Mouse (Mus musculus): Measurements from ENCODE around the gene Prdm13. TPM values are rescaled to one million over a fixed set of nuclear protein-coding genes. Genes with fewer than 3 reads are reported as not detected.

Gene Prdm13
- polyA plus RNA-seq, 1 experiment: 0.06 TPM

- TF ChIP-seq CTCF (IDR thresholded peaks at IDR 0.05; ENCODE audit: extremely low read depth, insufficient read length, insufficient replicate concordance, low read depth, low read length) (peak; percentile 65; the same call in 1 of the 2 replicates), POLR2A (IDR thresholded peaks at IDR 0.05; ENCODE audit: low read depth, low read length) (no peak)
- H3K27me3 ChIP-seq (ENCODE audit: control insufficient read depth, insufficient read depth, low read length): peaks cover under 1% of the 10 kb centered on the region
Observed at GRCm38 (mm10) chr4:21695638-21696254, 10.0 kb upstream of the Prdm13 start.

DNA sequence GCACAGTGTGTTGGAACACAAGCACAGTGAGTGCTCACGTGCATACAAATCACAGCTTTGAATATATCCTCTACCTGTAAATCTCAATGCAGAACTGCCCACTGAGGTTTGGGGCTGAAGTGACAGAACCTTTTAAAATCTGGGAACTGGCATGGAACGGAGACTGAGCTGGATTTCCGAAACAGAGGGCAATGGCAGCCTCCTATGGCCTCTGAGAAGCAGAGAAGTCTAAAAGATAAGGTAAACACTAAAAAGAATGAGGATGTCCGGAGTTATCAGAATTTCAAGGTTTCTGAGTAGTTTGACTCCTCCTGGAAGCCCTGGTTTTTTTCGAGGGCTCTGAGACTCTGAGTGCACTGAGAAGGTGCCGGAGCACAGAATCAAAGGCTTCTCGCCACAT lies 4.5 kb upstream of the Prdm13 start:
- no peak overlapping the region for H3K4me3 ChIP-seq (ENCODE audit: low read depth, low read length)
- H3K4me1 ChIP-seq (ENCODE audit: control insufficient read depth, insufficient read depth, insufficient read length, low read length): peaks cover 6% of the 10 kb centered on the region
- no peaks in the 10 kb centered on the region for H3K36me3 ChIP-seq (ENCODE audit: control insufficient read depth, insufficient read depth, low read length)
- WGBS: 12% methylated on average over 7 of the region's 7 CpGs
- TF ChIP-seq POLR2A (IDR thresholded peaks at IDR 0.05; ENCODE audit: low read depth, low read length) (no peak), CTCF (IDR thresholded peaks at IDR 0.05; ENCODE audit: extremely low read depth, insufficient read length, insufficient replicate concordance, low read depth, low read length) (no peak)
- H3K27ac ChIP-seq (ENCODE audit: insufficient read depth, low read depth, low read length): no peak overlapping the region
- H3K27me3 ChIP-seq (ENCODE audit: control insufficient read depth, insufficient read depth, low read length): peaks cover 49% of the 10 kb centered on the region

More at GRCm38 (mm10) chr4:21695638-21696254, 10.0 kb upstream of the Prdm13 start:
- 24% methylated on average over 7 of the region's 7 CpGs for WGBS
- H3K4me3 ChIP-seq (ENCODE audit: low read depth, low read length): no peak overlapping the region
- no peak overlapping the region for H3K27ac ChIP-seq (ENCODE audit: insufficient read depth, low read depth, low read length)
- no peaks in the 10 kb centered on the region for H3K36me3 ChIP-seq (ENCODE audit: control insufficient read depth, insufficient read depth, low read length)
- no peaks in the 10 kb centered on the region for H3K4me1 ChIP-seq (ENCODE audit: control insufficient read depth, insufficient read depth, insufficient read length, low read length)

DNA sequence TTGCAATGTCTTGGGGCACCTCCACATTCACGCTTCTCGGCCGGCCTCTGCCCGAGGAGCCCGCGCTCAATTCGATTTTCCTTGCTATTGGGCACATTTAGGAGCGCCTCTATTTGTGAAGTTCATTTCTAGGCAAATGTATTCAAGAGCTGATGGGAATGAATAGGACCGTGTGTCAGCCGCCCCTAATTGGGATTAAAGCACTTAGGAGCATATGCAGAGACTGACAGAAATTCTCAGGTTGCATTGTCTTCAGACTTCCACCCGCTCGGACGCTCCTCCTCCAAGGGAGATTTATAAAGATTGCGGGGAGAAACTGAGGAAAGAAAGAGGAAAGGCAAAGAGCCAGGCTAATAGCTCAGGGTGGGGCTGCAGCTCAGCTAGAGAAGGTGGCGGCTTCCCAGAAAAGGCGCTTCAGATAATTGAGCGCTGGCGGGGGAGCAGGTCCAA lies 3.8 kb upstream of the Prdm13 start:
- peaks cover 54% of the 10 kb centered on the region for H3K27me3 ChIP-seq (ENCODE audit: control insufficient read depth, insufficient read depth, low read length)

DNA sequence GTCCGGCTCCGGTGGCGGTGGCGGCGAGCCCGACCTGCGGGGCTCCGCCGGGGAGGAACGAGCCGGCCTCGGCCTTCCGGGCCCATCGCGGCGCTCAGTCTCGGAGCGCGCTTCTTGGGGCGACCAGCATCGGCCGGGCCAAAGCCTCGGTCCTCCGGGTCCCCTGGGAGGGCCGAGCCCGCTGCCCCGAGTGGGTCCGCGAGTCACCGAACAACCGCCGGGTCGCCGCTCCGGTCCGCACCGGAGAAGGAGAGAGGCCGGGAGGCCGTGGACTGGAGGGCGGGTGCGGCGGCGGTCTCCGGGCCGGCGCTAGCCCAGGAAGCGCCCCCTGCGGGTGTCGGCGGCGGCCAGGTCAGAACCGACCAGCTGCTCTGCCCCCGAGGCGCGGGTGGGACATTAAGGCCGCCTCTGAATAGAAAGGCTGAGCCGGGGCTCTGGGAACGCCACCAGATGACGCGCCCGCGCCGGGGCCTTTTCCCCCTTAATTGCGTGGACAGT lies 3.0 kb upstream of the Prdm13 start:
- Histone ChIP-seq H3K27me3 (ENCODE audit: control insufficient read depth, insufficient read depth, low read length) (peaks cover 61% of the 10 kb centered on the region), H3K27ac (ENCODE audit: insufficient read depth, low read depth, low read length) (no peak overlapping the region), H3K4me3 (ENCODE audit: low read depth, low read length) (peak overlapping the region; percentile 65), H3K36me3 (ENCODE audit: control insufficient read depth, insufficient read depth, low read length) (no peaks in the 10 kb centered on the region), H3K4me1 (ENCODE audit: control insufficient read depth, insufficient read depth, insufficient read length, low read length) (peaks cover 6% of the 10 kb centered on the region)
- 1% methylated on average over 62 of the region's 64 CpGs for WGBS
- no peak for TF ChIP-seq CTCF (IDR thresholded peaks at IDR 0.05; ENCODE audit: extremely low read depth, insufficient read length, insufficient replicate concordance, low read depth, low read length)
- TF ChIP-seq POLR2A (IDR thresholded peaks at IDR 0.05; ENCODE audit: low read depth, low read length): no peak

More for the DNA sequence above, 3.8 kb upstream of the Prdm13 start:
- Histone ChIP-seq H3K36me3 (ENCODE audit: control insufficient read depth, insufficient read depth, low read length) (no peaks in the 10 kb centered on the region), H3K4me1 (ENCODE audit: control insufficient read depth, insufficient read depth, insufficient read length, low read length) (peaks cover 6% of the 10 kb centered on the region), H3K4me3 (ENCODE audit: low read depth, low read length) (no peak overlapping the region), H3K27ac (ENCODE audit: insufficient read depth, low read depth, low read length) (no peak overlapping the region)
- WGBS: 6% methylated on average over 18 of the region's 18 CpGs
- TF ChIP-seq POLR2A (IDR thresholded peaks at IDR 0.05; ENCODE audit: low read depth, low read length): no peak
- no peak for TF ChIP-seq CTCF (IDR thresholded peaks at IDR 0.05; ENCODE audit: extremely low read depth, insufficient read length, insufficient replicate concordance, low read depth, low read length)

GRCm38 (mm10) chr4:21687783-21688702 lies 2.3 kb upstream of the Prdm13 start:
- Histone ChIP-seq H3K4me1 (ENCODE audit: control insufficient read depth, insufficient read depth, insufficient read length, low read length) (peaks cover 6% of the 10 kb centered on the region), H3K27me3 (ENCODE audit: control insufficient read depth, insufficient read depth, low read length) (peaks cover 66% of the 10 kb centered on the region), H3K36me3 (ENCODE audit: control insufficient read depth, insufficient read depth, low read length) (no peaks in the 10 kb centered on the region), H3K27ac (ENCODE audit: insufficient read depth, low read depth, low read length) (no peak overlapping the region), H3K4me3 (ENCODE audit: low read depth, low read length) (peak overlapping the region; percentile 65)
- WGBS: 6% methylated on average over 51 of the region's 51 CpGs
- TF ChIP-seq POLR2A (IDR thresholded peaks at IDR 0.05; ENCODE audit: low read depth, low read length) (no peak), CTCF (IDR thresholded peaks at IDR 0.05; ENCODE audit: extremely low read depth, insufficient read length, insufficient replicate concordance, low read depth, low read length) (no peak)

DNA sequence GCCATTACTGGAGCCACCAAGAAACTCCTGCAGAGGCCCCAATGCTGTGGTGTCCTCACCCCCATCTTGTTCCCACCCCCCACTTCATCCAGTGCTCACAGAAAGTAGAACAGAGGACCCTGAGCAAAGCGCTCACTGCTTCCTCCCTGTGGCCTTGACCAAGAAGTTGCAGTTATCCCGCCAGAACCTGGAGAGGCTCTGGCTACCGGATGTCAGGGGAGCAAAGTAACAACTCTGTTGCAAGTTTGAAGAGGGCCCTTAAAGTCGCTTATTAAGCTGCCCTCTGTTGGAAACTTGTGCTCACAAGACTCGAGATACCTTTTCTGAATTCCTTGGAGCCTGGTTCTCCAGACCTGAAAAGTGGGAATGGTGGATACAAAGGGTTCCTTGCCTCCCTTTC lies 1.2 kb upstream of the Prdm13 start:
- 4% methylated on average over 5 of the region's 5 CpGs for WGBS
- peaks cover 66% of the 10 kb centered on the region for H3K27me3 ChIP-seq (ENCODE audit: control insufficient read depth, insufficient read depth, low read length)
- no peak overlapping the region for H3K27ac ChIP-seq (ENCODE audit: insufficient read depth, low read depth, low read length)
- no peak for TF ChIP-seq POLR2A (IDR thresholded peaks at IDR 0.05; ENCODE audit: low read depth, low read length)
- no peak for TF ChIP-seq CTCF (IDR thresholded peaks at IDR 0.05; ENCODE audit: extremely low read depth, insufficient read length, insufficient replicate concordance, low read depth, low read length)
- H3K36me3 ChIP-seq (ENCODE audit: control insufficient read depth, insufficient read depth, low read length): no peaks in the 10 kb centered on the region
- peaks cover 6% of the 10 kb centered on the region for H3K4me1 ChIP-seq (ENCODE audit: control insufficient read depth, insufficient read depth, insufficient read length, low read length)
- H3K4me3 ChIP-seq (ENCODE audit: low read depth, low read length): no peak overlapping the region

DNA sequence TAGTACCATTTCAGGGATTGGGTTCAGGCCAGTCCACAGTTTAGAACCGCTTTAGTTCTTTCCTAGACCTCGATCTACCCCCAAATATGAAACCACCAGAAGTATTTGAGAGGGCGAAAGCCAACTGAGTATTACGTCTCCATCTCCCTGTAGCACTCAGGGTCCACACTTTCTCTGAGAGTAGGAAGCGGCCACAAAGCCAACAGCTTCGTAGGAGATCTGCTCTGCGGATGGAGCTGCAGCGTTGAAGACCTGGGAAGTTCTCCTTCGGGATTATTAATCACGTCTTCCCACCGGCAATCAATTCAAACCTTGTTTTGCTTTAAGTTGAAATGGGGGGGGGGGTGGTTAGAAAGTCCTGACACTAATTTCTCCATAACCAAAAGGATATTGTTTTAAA lies 653 bp upstream of the Prdm13 start:
- Histone ChIP-seq H3K27me3 (ENCODE audit: control insufficient read depth, insufficient read depth, low read length) (peaks cover 66% of the 10 kb centered on the region), H3K4me1 (ENCODE audit: control insufficient read depth, insufficient read depth, insufficient read length, low read length) (peaks cover 6% of the 10 kb centered on the region), H3K27ac (ENCODE audit: insufficient read depth, low read depth, low read length) (no peak overlapping the region), H3K4me3 (ENCODE audit: low read depth, low read length) (no peak overlapping the region), H3K36me3 (ENCODE audit: control insufficient read depth, insufficient read depth, low read length) (no peaks in the 10 kb centered on the region)
- 7% methylated on average over 11 of the region's 11 CpGs for WGBS
- TF ChIP-seq POLR2A (IDR thresholded peaks at IDR 0.05; ENCODE audit: low read depth, low read length): no peak
- no peak for TF ChIP-seq CTCF (IDR thresholded peaks at IDR 0.05; ENCODE audit: extremely low read depth, insufficient read length, insufficient replicate concordance, low read depth, low read length)

Measured in small intestine, adult 2 months (tissue).